Mouse (Mus musculus): ENCODE results near the gene Adprhl2. TPM values are rescaled to one million over a fixed set of nuclear protein-coding genes. Genes with fewer than 3 reads are reported as not detected.

Gene Adprhl2
- total RNA-seq, 2 experiments from 2014 or later, result 28.5 to 30.8 TPM

DNA sequence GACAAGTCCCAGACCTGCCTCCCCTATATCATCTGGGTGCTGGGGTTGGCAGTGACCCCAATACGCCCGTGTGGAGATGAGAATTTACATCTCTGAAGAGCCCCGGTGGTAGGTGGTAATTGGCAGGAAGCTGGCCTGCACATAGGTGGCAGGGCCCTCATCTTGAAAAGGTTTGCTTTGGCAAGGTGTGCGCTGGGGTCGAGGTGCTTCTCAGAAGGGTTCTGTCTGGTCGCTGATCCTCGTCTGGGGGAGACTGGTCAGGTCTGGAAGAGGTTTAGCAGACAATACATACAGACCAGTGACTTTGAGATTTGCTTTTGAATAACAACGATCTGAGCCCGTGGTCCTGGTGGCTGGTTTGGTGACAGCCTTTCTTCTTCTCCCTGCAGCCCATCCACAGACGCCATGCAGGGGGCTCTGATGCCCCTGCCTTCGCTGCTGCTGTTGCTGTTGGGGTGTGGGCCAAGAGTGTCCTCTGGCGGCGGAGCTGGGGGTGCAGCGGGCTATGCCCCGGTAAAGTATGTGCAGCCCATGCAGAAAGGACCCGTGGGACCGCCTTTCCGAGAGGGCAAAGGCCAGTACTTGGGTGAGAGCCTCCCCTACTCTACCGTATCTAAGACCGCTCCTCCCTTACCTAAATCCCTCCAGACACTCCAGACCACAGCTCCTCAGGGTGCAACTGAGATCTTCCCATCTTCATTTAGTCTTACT lies 12.1 kb downstream of the Adprhl2 start:
- peak; percentile 45 for ATAC-seq (replicated peaks; ENCODE audit: low FRiP score, low TSS enrichment, poor library complexity, severe bottlenecking)

DNA sequence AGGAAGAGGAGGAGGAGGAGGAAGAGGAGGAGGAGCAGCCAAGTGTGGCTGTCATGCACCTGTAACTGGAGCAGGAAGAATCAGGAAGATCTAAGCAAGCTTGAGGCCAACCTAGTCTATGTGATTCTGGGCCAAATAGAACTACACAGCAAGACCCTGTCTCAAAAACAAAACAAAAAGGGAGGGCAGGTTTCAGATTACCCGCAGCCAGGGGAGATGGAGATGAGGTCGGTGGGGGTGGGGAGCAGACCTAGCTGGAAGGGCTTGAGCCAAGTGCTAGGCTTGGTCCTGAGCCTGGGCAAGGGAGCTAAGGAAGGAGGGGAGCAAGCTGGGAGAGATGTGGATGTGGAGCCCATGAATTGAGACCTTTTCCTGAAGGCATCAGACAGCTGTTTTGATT lies 14.7 kb downstream of the Adprhl2 start:
- ATAC-seq (replicated peaks; ENCODE audit: low FRiP score, low TSS enrichment, poor library complexity, severe bottlenecking), result no peak

DNA sequence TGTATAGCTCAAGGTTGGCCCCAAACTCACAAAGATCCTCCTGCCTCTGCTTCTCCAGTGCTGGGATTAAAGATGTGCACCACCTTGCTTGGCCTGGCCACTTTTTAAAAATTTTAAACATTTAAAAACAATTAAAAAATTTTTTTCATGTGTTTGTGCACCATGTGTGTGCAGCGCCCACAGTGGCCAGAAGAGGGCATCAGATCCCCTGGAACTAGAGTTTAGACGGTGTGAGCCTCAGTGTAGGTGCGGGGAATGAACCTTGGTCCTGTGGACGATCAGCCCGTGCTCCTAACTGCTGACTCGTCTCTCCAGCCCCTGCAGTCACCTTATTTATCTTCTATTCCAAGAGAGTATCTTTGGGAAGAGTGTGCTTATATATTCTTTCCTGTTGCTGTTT lies 15.4 kb downstream of the Adprhl2 start:
- ATAC-seq (replicated peaks; ENCODE audit: low FRiP score, low TSS enrichment, poor library complexity, severe bottlenecking), result no peak

DNA sequence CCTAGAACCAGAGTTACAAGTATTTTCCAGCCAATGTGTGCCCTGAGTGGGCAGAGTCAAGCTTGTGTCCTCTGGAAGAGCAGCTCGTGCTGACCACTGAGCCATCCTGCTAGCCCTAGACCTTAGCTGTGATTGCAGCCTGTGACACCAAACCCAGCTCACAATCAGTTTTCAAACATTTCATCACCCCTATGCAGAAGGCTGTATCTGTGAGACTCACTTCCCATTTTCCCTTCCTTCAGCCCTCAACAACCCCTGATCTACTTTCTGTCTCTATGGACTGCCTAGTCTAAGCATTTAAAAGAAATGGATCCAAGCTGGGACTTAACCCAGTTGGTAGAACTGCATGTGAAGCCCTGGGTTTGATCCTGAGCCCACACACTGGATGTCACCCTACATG lies 16.1 kb downstream of the Adprhl2 start:
- ATAC-seq (replicated peaks; ENCODE audit: low FRiP score, low TSS enrichment, poor library complexity, severe bottlenecking), result no peak

DNA sequence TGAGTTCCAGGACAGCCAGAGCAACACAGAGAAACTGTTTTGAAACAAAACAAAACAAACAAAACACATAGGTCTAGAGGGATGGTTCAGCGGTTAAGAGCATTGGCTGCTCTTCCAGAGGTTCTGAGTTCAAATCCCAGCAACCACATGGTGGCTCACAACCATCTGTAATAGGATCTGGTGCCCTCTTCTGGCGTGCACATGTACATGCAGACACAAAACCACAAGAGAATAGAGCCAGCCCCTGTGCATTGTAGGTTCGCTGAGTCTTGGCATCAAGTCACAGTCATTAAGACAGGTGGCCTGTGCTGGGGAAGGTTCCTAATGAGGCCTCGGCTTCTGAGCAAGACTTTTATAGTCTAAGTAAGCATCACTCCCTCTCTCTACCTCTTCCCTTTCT lies 17.6 kb downstream of the Adprhl2 start:
- ATAC-seq (replicated peaks; ENCODE audit: low FRiP score, low TSS enrichment, poor library complexity, severe bottlenecking), result 0 out of 2 replicates have a peak, but pooled peaks have one; percentile 39

DNA sequence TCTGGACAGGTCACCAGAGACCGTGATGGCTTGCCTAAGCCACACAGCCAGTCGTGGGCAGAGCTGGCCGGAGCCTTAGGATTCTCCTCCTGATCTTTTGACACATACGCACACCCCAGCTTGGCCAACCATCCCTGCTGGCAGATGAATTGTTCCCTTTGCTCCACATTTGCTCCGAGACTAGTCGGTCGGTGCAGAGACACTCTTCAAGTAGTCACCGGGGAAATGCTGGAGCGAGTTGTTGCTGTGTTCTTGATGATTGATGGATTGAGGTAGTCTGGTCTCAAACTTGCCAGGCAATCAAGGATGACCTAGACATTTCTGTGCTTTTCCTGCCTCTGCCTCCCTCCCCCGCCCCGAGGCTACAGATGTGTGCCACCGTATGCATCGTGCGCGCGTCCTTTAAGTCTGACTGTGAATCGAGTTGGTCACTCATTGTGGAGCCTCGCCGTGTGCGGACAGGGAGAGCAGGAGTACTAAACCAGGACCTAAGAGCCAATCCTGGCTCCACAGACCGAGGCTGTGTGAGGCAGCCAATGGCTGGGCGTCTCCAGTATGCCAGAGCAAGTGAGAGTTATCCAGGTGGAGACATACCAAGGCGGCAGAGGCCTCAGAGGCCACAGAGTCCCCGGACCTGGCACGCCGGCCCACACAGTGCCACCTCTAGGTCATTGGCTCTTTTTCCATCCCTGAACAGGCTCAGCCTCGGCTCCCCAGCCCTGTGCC lies 19.8 kb downstream of the Adprhl2 start:
- no peak for ATAC-seq (replicated peaks; ENCODE audit: low FRiP score, low TSS enrichment, poor library complexity, severe bottlenecking)

DNA sequence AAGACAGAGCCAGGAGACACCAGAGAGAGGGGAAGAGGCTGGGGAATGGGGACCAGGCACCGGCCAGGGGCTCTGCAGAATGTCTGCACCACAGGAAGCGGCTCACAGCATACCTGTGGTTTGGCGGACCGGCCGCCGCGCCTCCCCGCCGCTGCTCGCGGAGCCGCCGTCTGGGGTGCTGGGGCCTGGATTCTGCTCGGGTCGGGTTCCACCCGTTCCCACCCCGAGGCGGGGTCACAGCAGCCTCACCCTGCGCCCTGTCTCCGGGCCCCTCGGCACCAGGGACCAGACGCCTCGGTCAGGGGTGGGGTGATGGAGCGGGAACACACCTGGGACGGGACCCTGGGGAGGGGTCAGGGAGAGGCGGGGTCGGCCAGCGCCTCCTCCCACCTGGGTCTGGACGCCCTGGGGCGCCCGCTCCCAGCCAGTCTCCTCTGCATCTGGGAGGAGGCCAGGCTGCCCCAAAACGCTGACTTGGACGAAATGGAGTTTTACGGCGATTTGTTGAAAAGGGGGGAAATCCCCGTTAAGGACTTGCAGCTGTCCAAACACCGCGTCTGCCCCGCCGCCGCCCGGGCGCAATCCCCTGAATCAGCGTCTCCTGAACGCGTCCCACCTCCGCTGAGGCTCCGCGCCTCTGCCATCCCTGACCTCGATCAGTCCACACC lies 20.5 kb downstream of the Adprhl2 start:
- ATAC-seq (replicated peaks; ENCODE audit: low FRiP score, low TSS enrichment, poor library complexity, severe bottlenecking), result no peak

DNA sequence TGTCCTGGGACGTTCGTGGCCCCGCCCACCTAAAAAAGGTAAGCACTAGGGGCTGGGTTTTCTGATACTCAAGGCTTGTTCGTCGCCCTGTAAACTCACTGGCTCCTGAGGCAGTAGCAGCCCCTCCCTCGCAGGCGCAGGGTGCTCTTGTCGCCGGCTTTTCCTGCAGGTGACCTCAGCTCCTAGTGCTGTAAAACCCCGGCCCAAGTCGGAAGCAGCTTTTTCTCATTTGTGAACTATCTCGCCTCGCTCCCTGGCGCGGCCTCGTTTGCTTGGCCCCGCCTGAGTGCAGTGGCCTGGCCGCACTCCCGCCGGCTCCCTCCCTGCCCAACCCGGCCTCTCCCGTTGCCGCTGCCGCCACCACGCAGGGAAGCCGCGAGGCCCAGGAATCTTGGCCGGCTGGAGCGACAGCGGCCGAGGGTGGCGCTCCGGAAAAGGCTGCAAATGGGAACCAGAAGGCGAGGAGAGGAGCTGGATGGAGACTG lies 24.8 kb downstream of the Adprhl2 start:
- ATAC-seq (replicated peaks; ENCODE audit: low FRiP score, low TSS enrichment, poor library complexity, severe bottlenecking), result no peak; the same call in 1 of the 2 replicates

DNA sequence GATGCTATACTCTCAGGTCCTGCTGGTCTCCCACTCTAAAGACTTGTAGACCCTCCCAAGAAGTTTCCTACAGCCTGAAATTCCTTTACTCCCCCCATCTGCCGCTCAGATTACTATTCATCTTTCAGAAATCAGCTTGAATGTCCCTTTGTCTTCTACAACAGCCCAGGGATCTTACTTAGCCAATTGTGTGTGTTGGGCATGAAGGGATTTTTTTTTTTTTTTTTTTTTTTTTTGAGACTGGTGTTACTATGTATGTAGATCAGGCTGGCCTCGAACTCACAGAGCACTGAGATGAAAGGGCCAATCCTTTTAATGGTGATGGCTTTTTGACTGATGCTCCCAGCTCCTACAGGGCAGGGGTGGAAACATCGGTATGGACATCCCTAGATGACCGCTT lies 25.6 kb downstream of the Adprhl2 start:
- ATAC-seq (replicated peaks; ENCODE audit: low FRiP score, low TSS enrichment, poor library complexity, severe bottlenecking), result no peak

DNA sequence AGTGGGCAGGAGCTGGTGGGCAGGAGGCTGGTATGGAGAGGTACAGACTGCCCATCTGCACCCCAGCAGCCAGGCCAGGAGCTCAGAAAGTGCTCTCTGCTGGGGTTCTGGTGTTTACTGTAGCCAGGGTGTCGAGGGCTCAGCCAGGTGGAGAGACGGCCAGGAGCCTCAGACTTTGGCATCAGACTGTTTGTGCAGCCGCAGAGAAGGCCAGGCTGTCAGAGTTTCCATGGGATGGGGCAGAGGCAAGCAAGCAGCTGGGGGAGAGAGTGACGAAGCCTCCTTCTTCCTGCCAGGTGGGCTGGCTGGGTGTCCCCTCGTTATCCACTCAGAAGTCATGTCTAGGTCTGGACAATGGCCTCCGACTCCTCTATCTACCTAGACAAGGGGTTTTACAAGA lies 26.4 kb downstream of the Adprhl2 start:
- no peak for ATAC-seq (replicated peaks; ENCODE audit: low FRiP score, low TSS enrichment, poor library complexity, severe bottlenecking)

DNA sequence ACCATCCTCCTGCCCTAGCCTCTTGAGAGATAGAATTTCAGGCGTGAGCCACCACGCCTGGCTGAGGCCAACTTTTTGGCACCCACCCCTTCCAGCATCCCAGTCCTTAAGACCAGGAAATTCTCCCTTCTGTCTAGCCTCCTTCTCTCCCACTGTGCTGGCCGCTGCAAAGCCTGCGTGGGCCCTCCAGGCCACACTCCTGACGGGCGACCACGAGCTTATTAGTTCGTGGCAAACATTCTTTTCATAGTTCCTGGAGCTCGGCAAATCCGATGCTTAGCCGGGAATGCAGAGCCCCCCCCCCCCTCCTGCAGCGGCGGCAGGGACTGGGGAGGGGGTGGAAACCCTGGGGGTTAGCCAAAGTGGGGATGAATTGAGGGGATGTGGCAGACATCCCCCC lies 30.3 kb downstream of the Adprhl2 start:
- ATAC-seq (replicated peaks; ENCODE audit: low FRiP score, low TSS enrichment, poor library complexity, severe bottlenecking), result no peak

DNA sequence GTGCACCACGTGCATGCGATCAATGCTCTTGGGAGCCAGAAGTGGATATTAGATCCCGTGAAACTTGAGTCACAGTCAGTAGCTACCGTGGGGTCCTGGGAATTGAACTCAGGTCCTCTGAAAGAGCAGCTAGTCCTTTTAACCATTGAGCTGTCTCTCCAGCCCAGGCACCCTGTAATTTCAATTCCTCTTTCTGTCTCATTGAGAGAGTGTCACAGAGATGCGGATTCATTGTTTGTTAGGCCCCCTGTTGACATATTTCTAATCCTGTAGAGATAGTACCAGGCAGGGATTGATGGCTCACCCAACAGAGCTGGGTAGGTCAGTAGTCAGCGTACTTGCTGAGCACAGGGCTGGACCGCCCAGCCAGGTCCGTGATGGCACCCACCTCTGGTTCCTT lies 31.2 kb downstream of the Adprhl2 start:
- ATAC-seq (replicated peaks; ENCODE audit: low FRiP score, low TSS enrichment, poor library complexity, severe bottlenecking), result no peak

DNA sequence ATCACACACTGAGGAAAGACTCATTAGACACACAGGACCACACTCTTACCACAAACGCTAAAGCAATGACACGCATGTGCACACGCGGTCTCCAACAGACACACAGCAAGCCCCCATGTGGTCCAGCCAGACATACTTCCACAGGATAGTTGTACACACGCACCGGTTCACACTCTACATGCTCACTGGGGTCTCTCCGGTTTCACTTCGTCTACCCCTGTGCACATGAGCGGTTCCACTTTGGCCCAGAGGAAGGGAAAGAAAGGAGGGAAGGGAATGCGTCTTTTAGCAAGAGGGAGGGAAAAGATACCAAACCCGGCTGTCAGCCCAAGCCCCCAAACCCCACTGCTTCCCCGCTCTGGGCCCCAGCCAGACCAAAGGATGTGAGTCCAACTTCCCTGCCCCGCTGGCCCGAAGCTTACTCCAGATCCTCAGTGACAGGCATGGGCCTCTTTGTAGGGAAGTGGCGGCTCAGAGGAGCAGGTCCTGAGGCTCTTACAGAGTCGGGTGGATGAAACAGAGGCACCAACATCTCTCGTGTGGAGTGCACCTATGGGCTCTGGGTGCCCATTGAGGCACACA lies 33.3 kb downstream of the Adprhl2 start:
- no peak for ATAC-seq (replicated peaks; ENCODE audit: low FRiP score, low TSS enrichment, poor library complexity, severe bottlenecking)

DNA sequence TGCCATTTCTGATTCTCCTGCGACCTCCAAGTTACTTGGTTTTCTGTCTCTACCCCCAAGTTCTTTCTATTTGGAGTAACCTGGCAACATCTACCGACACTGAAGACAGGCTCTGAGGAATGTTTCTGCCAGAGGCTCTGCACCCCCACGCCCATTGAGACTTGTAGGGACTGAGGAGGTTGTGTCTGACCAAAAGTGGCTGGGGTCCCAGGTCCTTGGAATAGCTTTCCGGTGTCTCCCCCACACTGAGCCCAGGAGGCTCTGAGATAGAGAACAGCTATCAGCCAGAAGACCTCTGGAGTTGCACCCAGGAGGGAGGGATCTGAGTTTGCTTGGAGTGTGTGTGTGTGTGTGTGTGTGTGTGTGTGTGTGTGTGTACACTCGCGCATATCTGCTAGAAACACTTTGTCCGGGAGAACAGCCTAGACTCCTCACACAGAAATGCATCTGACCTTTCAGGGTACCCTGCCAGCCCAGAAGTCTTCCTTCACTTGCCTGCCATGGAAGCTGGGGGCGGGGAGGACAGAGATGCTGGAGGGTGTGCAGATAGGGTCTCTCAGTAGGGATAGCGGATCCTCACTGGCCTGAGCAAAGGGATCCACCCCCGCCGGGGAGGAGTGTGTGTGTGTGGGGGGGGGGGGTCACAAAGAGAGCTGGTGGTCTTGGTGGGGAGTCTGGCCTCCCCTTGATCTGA lies 34.1 kb downstream of the Adprhl2 start:
- ATAC-seq (replicated peaks; ENCODE audit: low FRiP score, low TSS enrichment, poor library complexity, severe bottlenecking), result no peak

DNA sequence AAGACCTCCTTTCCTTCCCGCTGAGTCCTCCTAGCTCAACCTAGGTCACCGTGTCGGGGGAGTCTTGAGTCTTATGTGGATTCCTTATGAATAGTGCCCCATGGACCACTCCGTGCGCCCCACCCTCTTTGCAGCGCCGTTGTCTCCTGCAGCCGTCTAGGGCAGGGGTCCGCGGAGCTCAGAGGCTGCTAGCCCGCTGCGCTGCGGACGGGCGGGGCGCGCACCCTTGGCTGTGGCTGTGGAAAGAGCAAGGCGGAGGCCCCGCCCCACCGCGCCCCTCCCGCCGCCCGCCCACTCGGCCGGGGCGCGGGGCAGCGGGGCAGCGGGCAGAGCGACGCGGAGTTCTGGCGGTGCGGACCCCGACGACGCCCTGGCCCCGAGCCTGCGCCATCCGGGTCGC lies 35.0 kb downstream of the Adprhl2 start, which contains the start of gene Col8a2:
Gene Col8a2 (plus strand): TSS at position 302 of the 400 bp plus-strand sequence.
- ATAC-seq (replicated peaks; ENCODE audit: low FRiP score, low TSS enrichment, poor library complexity, severe bottlenecking), result no peak

DNA sequence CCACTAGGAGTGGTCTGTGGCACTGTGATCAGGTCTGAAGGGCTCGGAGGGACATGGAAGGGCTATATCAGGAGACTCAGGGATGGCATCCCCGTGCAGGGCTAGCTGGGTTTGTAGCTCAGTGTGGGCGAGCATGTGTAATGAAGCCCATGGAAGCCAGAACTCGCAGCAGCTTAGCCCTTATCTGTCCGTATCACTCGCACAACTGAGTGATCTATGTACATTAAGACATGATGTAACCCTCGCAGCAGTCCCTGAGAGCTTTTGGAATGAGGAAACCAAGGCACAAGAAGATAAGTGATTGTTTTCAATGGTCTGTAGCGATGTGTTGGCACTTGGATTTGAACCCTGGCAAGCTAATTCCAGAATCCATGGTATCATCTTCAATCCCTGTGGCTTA lies 37.9 kb downstream of the Adprhl2 start:
- ATAC-seq (replicated peaks; ENCODE audit: low FRiP score, low TSS enrichment, poor library complexity, severe bottlenecking), result no peak

DNA sequence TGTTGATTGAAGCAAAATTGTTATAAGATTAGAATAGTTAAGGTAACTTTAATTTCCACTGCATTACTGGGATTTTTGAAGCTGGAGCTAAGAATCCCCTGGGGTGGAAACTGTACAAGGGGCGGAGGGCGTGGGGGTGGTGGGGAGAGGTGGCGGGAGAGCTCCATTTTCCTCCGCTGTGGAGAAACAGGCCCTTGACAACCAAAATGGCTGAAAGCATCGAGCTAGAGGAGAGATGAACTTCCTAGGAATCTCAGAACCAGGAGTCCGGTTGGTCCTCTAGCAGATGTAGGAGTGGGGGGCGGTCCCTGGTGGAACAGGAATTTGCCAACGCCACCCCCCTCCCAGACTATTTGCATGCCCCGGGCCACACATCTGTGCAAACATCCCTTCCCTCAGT lies 39.8 kb downstream of the Adprhl2 start:
- no peak for ATAC-seq (replicated peaks; ENCODE audit: low FRiP score, low TSS enrichment, poor library complexity, severe bottlenecking)

DNA sequence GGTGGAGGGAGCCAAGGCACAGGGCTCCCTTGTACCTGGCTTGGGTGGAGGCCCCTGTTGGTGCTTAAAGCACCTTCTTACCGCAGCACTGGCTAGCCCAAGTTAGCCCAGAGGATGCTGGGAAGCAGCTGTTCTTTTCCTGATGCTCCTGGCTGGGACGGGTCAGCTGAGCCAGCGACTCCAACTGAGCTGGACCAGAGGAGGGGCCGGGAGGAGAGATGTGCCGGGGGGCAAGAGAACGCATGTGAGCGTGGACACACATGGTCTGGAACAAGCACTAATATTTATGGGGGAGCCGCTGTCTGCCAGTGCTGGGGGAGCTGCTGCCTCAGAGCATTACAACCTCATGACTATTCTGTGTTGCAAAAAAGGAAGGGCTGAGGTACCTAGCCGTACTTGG lies 42.5 kb downstream of the Adprhl2 start:
- ATAC-seq (replicated peaks; ENCODE audit: low FRiP score, low TSS enrichment, poor library complexity, severe bottlenecking), result no peak

DNA sequence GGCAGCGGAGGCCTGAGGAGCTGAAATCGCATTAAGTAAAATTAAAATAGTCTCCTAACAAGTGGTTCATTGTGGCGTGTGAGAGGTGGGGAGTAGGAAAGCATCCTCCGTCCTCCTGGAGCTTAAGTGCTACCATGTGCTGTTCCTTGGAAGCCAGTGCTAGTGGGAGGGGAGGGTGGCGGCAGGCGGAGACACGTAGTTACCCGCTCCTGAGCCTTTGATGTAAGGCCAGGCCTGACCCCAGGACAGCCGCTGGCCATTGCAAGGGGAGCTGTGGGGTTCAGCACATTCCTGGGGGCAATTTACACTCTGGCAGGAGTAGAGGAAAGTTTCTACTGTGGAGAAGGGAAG lies 43.0 kb downstream of the Adprhl2 start:
- no peak for ATAC-seq (replicated peaks; ENCODE audit: low FRiP score, low TSS enrichment, poor library complexity, severe bottlenecking)
